Mouse (Mus musculus): Measurements from ENCODE around the gene 2410137M14Rik.

GRCm38 (mm10) chr17:36942791-36943471, 38.1 kb downstream of the 2410137M14Rik start, which contains the start of gene Rnf39:
- TF ChIP-seq CTCF (IDR thresholded peaks at IDR 0.05; ENCODE audit: low read depth) = no peak
- no peak for TF ChIP-seq EP300 (IDR thresholded peaks at IDR 0.05; ENCODE audit: low read depth)

All from heart, postnatal 0 days (tissue).